Mouse (Mus musculus) heart, embryonic 16.5 days (tissue): ENCODE measurements at regions not wholly inside any gene's neighbourhood (a gene's known extent, or its start where the extent isn't known, plus 50 kb on each side); places are given as distances from the start of the nearest gene placed in this dataset.

Experiments
- ATAC-seq: fragments of 200-750 bp; cut with Nextera tagmentation; replicated peaks from 2 replicates; pipeline ENCODE4 v1.8.0; 2017; ENCODE audit warnings: moderate number of reproducible peaks; ENCODE audit not compliant: insufficient read depth, low FRiP score; ENCODE audit errors: extremely low read depth
- H3K27ac ChIP-seq: fragments of 300-500 bp; sonication (generic); 2 replicates; pipeline ENCODE4 v1.5.1; 2014; ENCODE audit warnings: mild to moderate bottlenecking, low read length, control low read depth, moderate library complexity
- H3K27me3 ChIP-seq: fragments of 300-500 bp; sonication (generic); 2 replicates; pipeline ENCODE4 v1.6.1; 2014; ENCODE audit warnings: low read length, mixed read lengths; ENCODE audit not compliant: control insufficient read depth, insufficient read depth
- H3K36me3 ChIP-seq: fragments of 300-500 bp; sonication (generic); 2 replicates; pipeline ENCODE4 v1.6.1; 2014; ENCODE audit not compliant: control insufficient read depth, insufficient read depth
- H3K4me1 ChIP-seq: fragments of 300-500 bp; sonication (generic); 2 replicates; pipeline ENCODE4 v1.6.1; 2014; ENCODE audit warnings: low read length, mixed read lengths; ENCODE audit not compliant: control insufficient read depth, insufficient read depth
- H3K4me2 ChIP-seq: fragments of 300-500 bp; sonication (generic); 2 replicates; pipeline ENCODE4 v1.6.1; 2014; ENCODE audit warnings: low read depth, mild to moderate bottlenecking, control low read depth, low read length
- H3K4me3 ChIP-seq: fragments of 300-500 bp; sonication (generic); 2 replicates; pipeline ENCODE4 v1.5.1; 2014; ENCODE audit warnings: mild to moderate bottlenecking, control low read depth, low read length
- H3K9ac ChIP-seq: fragments of 300-500 bp; sonication (generic); 2 replicates; pipeline ENCODE4 v1.6.1; 2014; ENCODE audit warnings: low read length, control low read depth
- H3K9me3 ChIP-seq: fragments of 300-500 bp; sonication (generic); replicated peaks from 2 replicates; pipeline ENCODE4 v1.6.1; 2016; ENCODE audit warnings: low read length; ENCODE audit not compliant: control insufficient read depth
- whole genome bisulfite sequencing: fragments of 180-500 bp; shearing (Covaris S2); extraction: QIAGEN DNeasy Blood & Tissue Kit; methylation state at CpG from one replicate; pipeline ENCODE4 v1.1.7; 2014; 5-methylcytosine and 5-hydroxymethylcytosine counted together

GRCm38 (mm10) chr16:86127391-86127790 is 225.8 kb upstream of the Adamts5 start:
- whole genome bisulfite sequencing: 71% methylated on average over 4 of the region's 4 CpGs
- Histone ChIP-seq H3K36me3 (no peaks in the 10 kb centered on the region), H3K27me3 (no peaks in the 10 kb centered on the region), H3K9me3 (no peaks in the 10 kb centered on the region), H3K4me1 (no peaks in the 10 kb centered on the region), H3K4me2 (no peak overlapping the region), H3K4me3 (no peak overlapping the region), H3K27ac (no peak overlapping the region), H3K9ac (no peak overlapping the region)
- no peak for ATAC-seq

- no peaks in the 10 kb centered on the region for H3K4me1 ChIP-seq
- H3K27me3 ChIP-seq: no peaks in the 10 kb centered on the region
- no peaks in the 10 kb centered on the region for H3K36me3 ChIP-seq
- H3K27ac ChIP-seq: no peak overlapping the region
- no peak overlapping the region for H3K4me2 ChIP-seq
- no peak overlapping the region for H3K9ac ChIP-seq
- H3K4me3 ChIP-seq: no peak overlapping the region
- no peak for ATAC-seq
- no peaks in the 10 kb centered on the region for H3K9me3 ChIP-seq
- WGBS: 88% methylated on average over 1 of the region's 1 CpGs
Measured at GRCm38 (mm10) chr16:86124182-86124581, 222.6 kb upstream of the Adamts5 start.

GRCm38 (mm10) chr16:86122936-86123335 is 221.3 kb upstream of the Adamts5 start:
- no peak for ATAC-seq
- Histone ChIP-seq H3K27ac (no peak overlapping the region; the same call in 1 of the 2 replicates), H3K36me3 (no peaks in the 10 kb centered on the region), H3K4me2 (no peak overlapping the region), H3K4me3 (no peak overlapping the region), H3K9me3 (no peaks in the 10 kb centered on the region), H3K27me3 (no peaks in the 10 kb centered on the region), H3K9ac (no peak overlapping the region), H3K4me1 (no peaks in the 10 kb centered on the region)
- WGBS: 17% methylated on average over 1 of the region's 1 CpGs

GRCm38 (mm10) chr16:86117959-86118358 is 216.3 kb upstream of the Adamts5 start:
- Histone ChIP-seq H3K9me3 (no peaks in the 10 kb centered on the region), H3K4me1 (no peaks in the 10 kb centered on the region), H3K9ac (no peak overlapping the region), H3K27me3 (no peaks in the 10 kb centered on the region), H3K27ac (no peak overlapping the region), H3K36me3 (no peaks in the 10 kb centered on the region), H3K4me3 (no peak overlapping the region), H3K4me2 (no peak overlapping the region)
- no peak for ATAC-seq

GRCm38 (mm10) chr16:86115587-86116376 is 214.2 kb upstream of the Adamts5 start:
- Histone ChIP-seq H3K4me1 (no peaks in the 10 kb centered on the region), H3K9ac (no peak overlapping the region), H3K4me3 (no peak overlapping the region), H3K36me3 (no peaks in the 10 kb centered on the region), H3K27ac (no peak overlapping the region), H3K27me3 (no peaks in the 10 kb centered on the region), H3K9me3 (0 out of 2 replicates have a peak, but pooled peaks cover 2% of the 10 kb centered on the region), H3K4me2 (no peak overlapping the region)
- WGBS: 66% methylated on average over 2 of the region's 2 CpGs
- ATAC-seq: no peak

GRCm38 (mm10) chr16:86094461-86094860 is 192.8 kb upstream of the Adamts5 start:
- H3K9me3 ChIP-seq: peaks cover 3% of the 10 kb centered on the region
- no peak overlapping the region for H3K4me3 ChIP-seq
- H3K27ac ChIP-seq: no peak overlapping the region
- no peaks in the 10 kb centered on the region for H3K4me1 ChIP-seq
- 85% methylated on average over 2 of the region's 2 CpGs for WGBS
- ATAC-seq: no peak
- no peak overlapping the region for H3K4me2 ChIP-seq
- no peaks in the 10 kb centered on the region for H3K27me3 ChIP-seq
- no peaks in the 10 kb centered on the region for H3K36me3 ChIP-seq
- no peak overlapping the region for H3K9ac ChIP-seq

GRCm38 (mm10) chr16:86090175-86090574 is 188.5 kb upstream of the Adamts5 start:
- Histone ChIP-seq H3K27ac (no peak overlapping the region), H3K9me3 (no peaks in the 10 kb centered on the region), H3K4me2 (no peak overlapping the region), H3K4me3 (no peak overlapping the region), H3K36me3 (no peaks in the 10 kb centered on the region), H3K27me3 (no peaks in the 10 kb centered on the region), H3K9ac (no peak overlapping the region), H3K4me1 (no peaks in the 10 kb centered on the region)
- WGBS: 86% methylated on average over 6 of the region's 6 CpGs
- ATAC-seq: no peak

- no peak overlapping the region for H3K4me2 ChIP-seq
- no peaks in the 10 kb centered on the region for H3K4me1 ChIP-seq
- H3K4me3 ChIP-seq: no peak overlapping the region
- WGBS: 60% methylated on average over 3 of the region's 3 CpGs
- no peak overlapping the region for H3K27ac ChIP-seq
- ATAC-seq: no peak
- H3K27me3 ChIP-seq: no peaks in the 10 kb centered on the region
- no peaks in the 10 kb centered on the region for H3K9me3 ChIP-seq
- H3K9ac ChIP-seq: no peak overlapping the region
- no peaks in the 10 kb centered on the region for H3K36me3 ChIP-seq
Measured at GRCm38 (mm10) chr16:86087421-86087820, 185.8 kb upstream of the Adamts5 start.

- no peak for ATAC-seq
- no peak overlapping the region for H3K4me3 ChIP-seq
- WGBS: 50% methylated on average over 3 of the region's 3 CpGs
Measured at GRCm38 (mm10) chr16:86067628-86068364, 166.2 kb upstream of the Adamts5 start.

More at GRCm38 (mm10) chr16:86067628-86068364, 166.2 kb upstream of the Adamts5 start:
- H3K27me3 ChIP-seq: no peaks in the 10 kb centered on the region
- H3K9ac ChIP-seq: no peak overlapping the region
- no peaks in the 10 kb centered on the region for H3K4me1 ChIP-seq
- no peak overlapping the region for H3K27ac ChIP-seq
- no peak overlapping the region for H3K4me2 ChIP-seq
- H3K9me3 ChIP-seq: no peaks in the 10 kb centered on the region
- no peaks in the 10 kb centered on the region for H3K36me3 ChIP-seq
